Mouse (Mus musculus): ENCODE data around the gene Rtn2. TPM values are rescaled to one million over a fixed set of nuclear protein-coding genes. Genes with fewer than 3 reads are reported as not detected.
A peak's percentile ranks its signal among the peaks of the same experiment; 100 is the strongest.

The Rtn2 gene
- polyA plus RNA-seq, 1 experiment from 2014 or later: 121 TPM

DNA sequence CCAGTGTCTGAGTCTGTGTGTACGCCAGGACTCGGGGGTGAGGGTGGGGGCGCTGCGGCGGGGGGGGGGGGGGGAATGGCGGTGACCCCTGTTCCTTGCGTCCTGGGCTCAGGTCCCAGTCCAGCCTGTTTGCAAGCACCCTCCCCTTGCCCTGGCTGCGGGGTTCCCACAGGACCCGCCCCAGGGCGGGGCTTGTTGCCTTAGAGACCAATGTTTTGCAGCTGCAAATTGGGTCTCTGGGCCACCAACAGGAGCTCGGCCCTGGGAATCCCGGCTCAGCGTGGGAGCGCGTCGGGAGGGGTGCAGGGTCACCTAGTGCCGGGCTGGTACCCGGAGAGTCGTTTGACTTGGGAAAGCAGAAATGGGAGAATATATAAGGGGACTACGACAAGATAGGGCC lies 43.9 kb downstream of the Rtn2 start:
- Histone ChIP-seq H3K4me2 (peak overlapping the region; percentile 75), H3K4me1 (peaks cover 16% of the 10 kb centered on the region), H3K9ac (replicated peaks) (no peak overlapping the region), H3K36me3 (no peaks in the 10 kb centered on the region), H3K27ac (replicated peaks) (peak overlapping the region; percentile 69), H3K4me3 (replicated peaks) (peak overlapping the region; percentile 41), H3K27me3 (replicated peaks) (peaks cover 10% of the 10 kb centered on the region), H3K9me3 (replicated peaks) (no peaks in the 10 kb centered on the region)
- peak; percentile 60; the same call in 1 of the 2 replicates for ATAC-seq (ENCODE audit: low FRiP score)
- 0% methylated on average over 19 of the region's 20 CpGs for WGBS

GRCm38 (mm10) chr7:19327128-19327527 lies 44.7 kb downstream of the Rtn2 start:
- peak overlapping the region; percentile 69 for H3K27ac ChIP-seq (replicated peaks)
- under 1% methylated on average over 22 of the region's 22 CpGs for WGBS
- H3K9me3 ChIP-seq (replicated peaks): no peaks in the 10 kb centered on the region
- peaks cover 9% of the 10 kb centered on the region for H3K27me3 ChIP-seq (replicated peaks)
- ATAC-seq (ENCODE audit: low FRiP score): peak; percentile 54; the same call in 1 of the 2 replicates
- peak overlapping the region; percentile 41 for H3K4me3 ChIP-seq (replicated peaks)
- H3K4me1 ChIP-seq: peaks cover 16% of the 10 kb centered on the region
- H3K9ac ChIP-seq (replicated peaks): peak overlapping the region; percentile 45
- peak overlapping the region; percentile 75 for H3K4me2 ChIP-seq
- no peaks in the 10 kb centered on the region for H3K36me3 ChIP-seq

GRCm38 (mm10) chr7:19327782-19328181 lies 45.4 kb downstream of the Rtn2 start:
- Histone ChIP-seq H3K4me2 (peak overlapping the region; percentile 75), H3K9me3 (replicated peaks) (no peaks in the 10 kb centered on the region), H3K9ac (replicated peaks) (peak overlapping the region; percentile 45; the same call in 1 of the 2 replicates), H3K4me3 (replicated peaks) (no peak overlapping the region), H3K27ac (replicated peaks) (no peak overlapping the region), H3K27me3 (replicated peaks) (peaks cover 3% of the 10 kb centered on the region; the same call in 1 of the 2 replicates), H3K4me1 (peaks cover 20% of the 10 kb centered on the region), H3K36me3 (no peaks in the 10 kb centered on the region)
- WGBS: 81% methylated on average over 5 of the region's 5 CpGs
- no peak for ATAC-seq (ENCODE audit: low FRiP score)

DNA sequence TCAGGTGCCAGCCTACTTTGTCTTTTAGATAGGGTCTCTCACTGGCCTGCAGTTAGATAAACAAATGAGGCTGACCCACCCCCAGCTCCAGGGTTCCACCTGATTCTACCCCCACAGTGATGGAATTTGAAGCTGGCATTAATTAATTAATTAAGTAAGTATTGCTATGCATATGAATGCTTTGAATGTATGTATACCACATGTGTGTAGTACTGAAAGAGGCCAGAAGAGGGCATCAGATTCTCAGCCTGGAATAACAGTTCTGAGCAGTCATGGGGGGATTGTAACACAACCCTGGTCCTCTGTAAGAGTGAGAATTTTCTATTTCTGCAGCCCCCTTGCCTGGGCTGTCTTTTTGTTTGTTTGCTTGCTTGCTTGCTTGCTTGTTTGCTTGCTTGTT lies 46.0 kb downstream of the Rtn2 start:
- Histone ChIP-seq H3K4me1 (peaks cover 21% of the 10 kb centered on the region), H3K4me3 (replicated peaks) (no peak overlapping the region), H3K9ac (replicated peaks) (no peak overlapping the region), H3K36me3 (no peaks in the 10 kb centered on the region), H3K9me3 (replicated peaks) (no peaks in the 10 kb centered on the region), H3K27me3 (replicated peaks) (peaks cover 2% of the 10 kb centered on the region; the same call in 1 of the 2 replicates), H3K27ac (replicated peaks) (no peak overlapping the region), H3K4me2 (no peak overlapping the region)
- ATAC-seq (ENCODE audit: low FRiP score): no peak

GRCm38 (mm10) chr7:19331910-19332309 lies 49.5 kb downstream of the Rtn2 start:
- H3K27ac ChIP-seq (replicated peaks): no peak overlapping the region
- H3K36me3 ChIP-seq: no peaks in the 10 kb centered on the region
- 70% methylated on average over 2 of the region's 2 CpGs for WGBS
- H3K9me3 ChIP-seq (replicated peaks): no peaks in the 10 kb centered on the region
- H3K4me2 ChIP-seq: peak overlapping the region; percentile 80; the same call in 1 of the 2 replicates
- H3K27me3 ChIP-seq (replicated peaks): no peaks in the 10 kb centered on the region
- no peak overlapping the region for H3K4me3 ChIP-seq (replicated peaks)
- ATAC-seq (ENCODE audit: low FRiP score): no peak
- no peak overlapping the region for H3K9ac ChIP-seq (replicated peaks)
- H3K4me1 ChIP-seq: peaks cover 21% of the 10 kb centered on the region

DNA sequence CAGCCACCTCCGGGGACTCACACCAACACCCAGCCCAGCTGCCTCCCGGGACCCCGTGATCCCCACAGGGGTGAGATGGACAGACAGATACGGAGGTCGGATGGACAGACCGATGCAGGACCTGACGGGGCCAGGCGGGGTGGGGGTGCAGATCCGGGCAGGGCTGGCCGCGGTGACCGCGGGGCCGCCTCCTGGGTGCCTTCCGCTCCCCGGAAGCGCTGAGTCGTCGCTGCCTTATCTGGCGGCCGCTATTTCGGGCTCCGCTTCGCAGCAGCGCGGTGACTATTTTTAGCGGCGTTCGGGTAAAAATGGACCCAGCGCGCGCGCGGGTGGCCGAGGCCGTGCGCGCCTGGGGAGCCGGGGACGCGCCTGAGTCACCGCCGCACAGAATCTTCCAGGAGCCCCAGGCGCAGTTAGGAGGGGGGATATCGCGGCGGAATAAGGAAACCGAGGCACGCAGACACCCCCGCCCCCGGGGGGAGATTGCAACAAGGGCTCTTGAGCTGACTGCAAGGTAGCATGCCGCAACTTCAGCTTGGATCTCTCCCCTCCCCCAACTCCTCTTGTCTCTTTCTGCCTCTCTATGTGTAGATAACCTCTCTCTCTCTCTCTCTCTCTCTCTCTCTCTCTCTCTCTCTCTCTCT lies 50.4 kb downstream of the Rtn2 start:
- H3K4me1 ChIP-seq: peaks cover 13% of the 10 kb centered on the region
- H3K27ac ChIP-seq (replicated peaks): peak overlapping the region; percentile 81
- ATAC-seq (ENCODE audit: low FRiP score): peak; percentile 70
- WGBS: under 1% methylated on average over 52 of the region's 52 CpGs
- no peaks in the 10 kb centered on the region for H3K9me3 ChIP-seq (replicated peaks)
- peak overlapping the region; percentile 79 for H3K9ac ChIP-seq (replicated peaks)
- peak overlapping the region; percentile 80 for H3K4me2 ChIP-seq
- 0 out of 2 replicates have a peak, but pooled peaks cover under 1% of the 10 kb centered on the region for H3K27me3 ChIP-seq (replicated peaks)
- H3K4me3 ChIP-seq (replicated peaks): peak overlapping the region; percentile 61
- H3K36me3 ChIP-seq: no peaks in the 10 kb centered on the region

DNA sequence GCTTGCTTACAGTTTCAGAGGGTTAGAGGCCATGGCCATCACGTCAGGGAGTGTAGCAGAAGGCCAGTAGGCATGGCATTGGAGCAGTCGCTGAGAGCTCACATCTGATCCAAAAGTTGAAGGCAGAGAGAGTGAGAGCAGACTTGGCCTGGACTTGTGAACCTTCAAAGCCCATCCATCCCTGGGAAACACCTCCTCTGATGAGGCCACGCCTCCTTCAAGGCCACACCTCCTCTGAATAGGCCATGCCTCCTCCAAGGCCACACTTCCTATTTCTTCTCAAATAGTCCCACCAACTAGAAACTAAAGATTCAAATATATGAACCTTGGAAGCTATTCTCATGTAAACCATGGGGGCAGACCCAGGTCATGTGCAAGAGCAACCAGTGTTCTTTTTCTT lies 53.2 kb downstream of the Rtn2 start:
- Histone ChIP-seq H3K9ac (replicated peaks) (no peak overlapping the region), H3K4me3 (replicated peaks) (no peak overlapping the region), H3K9me3 (replicated peaks) (no peaks in the 10 kb centered on the region), H3K4me1 (peaks cover 13% of the 10 kb centered on the region), H3K4me2 (no peak overlapping the region), H3K27me3 (replicated peaks) (0 out of 2 replicates have a peak, but pooled peaks cover 4% of the 10 kb centered on the region), H3K27ac (replicated peaks) (no peak overlapping the region), H3K36me3 (no peaks in the 10 kb centered on the region)
- ATAC-seq (ENCODE audit: low FRiP score): no peak
- 54% methylated on average over 3 of the region's 3 CpGs for WGBS

GRCm38 (mm10) chr7:19337122-19337521 lies 54.7 kb downstream of the Rtn2 start:
- Histone ChIP-seq H3K27ac (replicated peaks) (no peak overlapping the region), H3K9ac (replicated peaks) (no peak overlapping the region), H3K4me2 (no peak overlapping the region), H3K9me3 (replicated peaks) (no peaks in the 10 kb centered on the region), H3K4me3 (replicated peaks) (no peak overlapping the region), H3K27me3 (replicated peaks) (peaks cover 17% of the 10 kb centered on the region), H3K36me3 (no peaks in the 10 kb centered on the region), H3K4me1 (peaks cover 25% of the 10 kb centered on the region)
- ATAC-seq (ENCODE audit: low FRiP score): no peak
- 70% methylated on average over 10 of the region's 10 CpGs for WGBS

- ATAC-seq (ENCODE audit: low FRiP score): no peak
- peaks cover 19% of the 10 kb centered on the region for H3K27me3 ChIP-seq (replicated peaks)
- H3K4me3 ChIP-seq (replicated peaks): no peak overlapping the region
- H3K27ac ChIP-seq (replicated peaks): no peak overlapping the region
- H3K36me3 ChIP-seq: no peaks in the 10 kb centered on the region
- 63% methylated on average over 2 of the region's 2 CpGs for WGBS
- peaks cover 29% of the 10 kb centered on the region for H3K4me1 ChIP-seq
- no peak overlapping the region for H3K4me2 ChIP-seq
- H3K9ac ChIP-seq (replicated peaks): no peak overlapping the region
- H3K9me3 ChIP-seq (replicated peaks): no peaks in the 10 kb centered on the region
These were observed 55.6 kb downstream of the Rtn2 start for GRCm38 (mm10) chr7:19338060-19338459.

DNA sequence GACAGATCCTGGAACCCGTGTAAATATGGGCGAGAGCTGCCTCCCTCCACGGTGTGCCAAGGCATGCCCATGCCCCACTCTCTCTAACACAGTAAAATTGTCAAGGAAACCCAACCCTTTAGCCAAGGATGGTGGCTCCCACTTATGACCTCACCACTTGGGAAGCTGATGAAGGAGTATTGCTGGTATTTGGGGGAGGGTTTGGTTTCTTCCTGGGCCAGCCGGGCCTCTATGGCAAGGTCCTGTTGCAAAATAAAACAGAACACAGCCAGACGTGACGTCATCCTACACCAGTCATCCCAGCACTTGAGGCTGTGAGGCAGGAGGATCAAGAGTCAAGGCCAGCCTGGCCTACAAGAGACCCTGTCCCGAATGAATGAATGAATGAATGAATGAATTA lies 56.2 kb downstream of the Rtn2 start:
- H3K27ac ChIP-seq (replicated peaks): no peak overlapping the region
- H3K36me3 ChIP-seq: no peaks in the 10 kb centered on the region
- H3K9ac ChIP-seq (replicated peaks): no peak overlapping the region
- no peak overlapping the region for H3K4me2 ChIP-seq
- H3K9me3 ChIP-seq (replicated peaks): no peaks in the 10 kb centered on the region
- WGBS: 82% methylated on average over 7 of the region's 7 CpGs
- ATAC-seq (ENCODE audit: low FRiP score): no peak
- H3K4me1 ChIP-seq: peaks cover 31% of the 10 kb centered on the region
- H3K27me3 ChIP-seq (replicated peaks): peaks cover 19% of the 10 kb centered on the region
- H3K4me3 ChIP-seq (replicated peaks): no peak overlapping the region

GRCm38 (mm10) chr7:19341250-19341649 lies 58.8 kb downstream of the Rtn2 start:
- WGBS: 21% methylated on average over 10 of the region's 10 CpGs
- no peaks in the 10 kb centered on the region for H3K36me3 ChIP-seq
- H3K9me3 ChIP-seq (replicated peaks): no peaks in the 10 kb centered on the region
- no peak for ATAC-seq (ENCODE audit: low FRiP score)
- H3K27me3 ChIP-seq (replicated peaks): peaks cover 19% of the 10 kb centered on the region
- H3K4me1 ChIP-seq: peaks cover 42% of the 10 kb centered on the region
- peak overlapping the region; percentile 49 for H3K4me3 ChIP-seq (replicated peaks)
- H3K9ac ChIP-seq (replicated peaks): no peak overlapping the region
- no peak overlapping the region for H3K27ac ChIP-seq (replicated peaks)
- peak overlapping the region; percentile 98 for H3K4me2 ChIP-seq

DNA sequence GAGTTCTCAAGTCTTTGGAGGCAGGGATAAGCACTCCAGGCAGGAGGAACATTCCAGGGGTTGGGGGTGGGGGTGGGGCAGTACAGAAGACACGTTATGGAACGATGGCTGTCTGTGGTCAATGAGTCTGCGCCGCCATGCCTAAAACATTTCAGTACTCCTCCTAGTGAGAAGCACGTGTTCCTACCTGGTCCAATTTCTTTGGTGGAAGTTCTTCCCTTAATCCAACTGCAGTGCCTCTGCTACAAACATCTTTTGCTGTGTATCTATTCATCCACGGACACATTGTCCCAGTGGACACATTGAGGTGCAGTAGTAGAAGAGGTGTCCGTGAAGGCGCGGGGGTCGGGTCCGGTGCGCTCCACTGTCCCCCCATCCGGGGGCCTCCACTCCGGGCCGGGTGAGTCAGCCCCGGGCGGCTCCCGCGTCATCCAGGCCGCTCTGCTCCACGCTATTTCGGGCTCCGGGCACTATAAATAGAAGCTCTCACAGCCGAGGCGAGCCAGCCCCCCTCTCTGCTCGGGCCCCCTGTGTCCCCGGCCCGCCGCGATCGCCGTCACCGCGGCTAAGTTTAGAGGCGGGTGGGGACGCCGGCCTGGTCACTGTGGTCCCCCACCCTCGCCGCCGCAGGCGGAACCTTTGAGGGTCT lies 59.5 kb downstream of the Rtn2 start:
- H3K9me3 ChIP-seq (replicated peaks): no peaks in the 10 kb centered on the region
- peaks cover 47% of the 10 kb centered on the region for H3K4me1 ChIP-seq
- H3K27me3 ChIP-seq (replicated peaks): peaks cover 19% of the 10 kb centered on the region
- H3K9ac ChIP-seq (replicated peaks): peak overlapping the region; percentile 54
- H3K36me3 ChIP-seq: no peaks in the 10 kb centered on the region
- 1% methylated on average over 41 of the region's 41 CpGs for WGBS
- H3K4me2 ChIP-seq: peak overlapping the region; percentile 98
- no peak overlapping the region for H3K27ac ChIP-seq (replicated peaks)
- no peak for ATAC-seq (ENCODE audit: low FRiP score)
- H3K4me3 ChIP-seq (replicated peaks): peak overlapping the region; percentile 49
